15 mouse cellular contexts compared by ENCODE assay signal in genomic region chr11:74839860-74840715, GRCm38 (mm10). TPM values are rescaled to one million over a fixed set of nuclear protein-coding genes. Genes with fewer than 3 reads are reported as not detected.
DNase-seq lines count a peak whose midpoint lies in the region; ATAC-seq lines count a peak whose summit lies in the region.
"Had no signal": no experiment of that assay in that cellular context is flagged by ENCODE, and none has a peak within 500 bp of the region (broad histone marks: within the 10 kb centered on the region; RNA-seq: fewer than 3 reads in every experiment).

No protein-coding gene starts in this region.

- H3K9ac ChIP-seq in midbrain, embryonic 11.5 days (ENCODE audit: low read length): no peak overlapping the region
- H3K9ac ChIP-seq in midbrain, embryonic 13.5 days (replicated peaks): no peak overlapping the region
- H3K9ac ChIP-seq: embryonic facial prominence, embryonic 15.5 days; limb, embryonic 13.5 days; neural tube, embryonic 13.5 days had no signal

- H3K4me3 ChIP-seq in midbrain, embryonic 11.5 days (ENCODE audit: low read depth, low read length): no peak overlapping the region
- H3K4me3 ChIP-seq in midbrain, embryonic 13.5 days (replicated peaks): no peak overlapping the region
- H3K4me3 ChIP-seq: embryonic facial prominence, embryonic 15.5 days; limb, embryonic 13.5 days; neural tube, embryonic 13.5 days had no signal

- 92% methylated on average over 19 of the region's 19 CpGs for WGBS in midbrain, embryonic 11.5 days
- 93% methylated on average over 19 of the region's 19 CpGs for WGBS in midbrain, embryonic 13.5 days

- H3K4me2 ChIP-seq in midbrain, embryonic 11.5 days: no peak overlapping the region
- no peak overlapping the region for H3K4me2 ChIP-seq in midbrain, embryonic 13.5 days (replicated peaks)

- H3K36me3 ChIP-seq in midbrain, embryonic 11.5 days (ENCODE audit: control insufficient read depth, insufficient read depth, low read length): peaks cover 4% of the 10 kb centered on the region; the same call in 1 of the 2 replicates
- peaks cover 55% of the 10 kb centered on the region for H3K36me3 ChIP-seq in midbrain, embryonic 13.5 days

- H3K4me1 ChIP-seq in midbrain, embryonic 11.5 days (ENCODE audit: control insufficient read depth, insufficient read depth, low read length): peaks cover 15% of the 10 kb centered on the region
- peaks cover 36% of the 10 kb centered on the region for H3K4me1 ChIP-seq in midbrain, embryonic 13.5 days (replicated peaks)

- peak; percentile 92 for DNase-seq in heart, adult 11 months
- no peak for DNase-seq in heart, postnatal 4 days
- peak; percentile 15 for DNase-seq in kidney, postnatal 10 days
- DNase-seq in kidney, adult 11 months: no peak
- peak; percentile 1 for DNase-seq in adrenal gland, postnatal 25 days
- peak; percentile 23 for DNase-seq in induced T-regulatory cell, adult 2 months (ENCODE audit: low read depth)
- no peak for DNase-seq in midbrain, embryonic 11.5 days (ENCODE audit: low spot score, missing footprints)
- DNase-seq: lung, postnatal 10 days; spleen, adult 18-20 months had no signal

- no peaks in the 10 kb centered on the region for H3K9me3 ChIP-seq in midbrain, embryonic 11.5 days (ENCODE audit: control insufficient read depth, low read length)
- H3K9me3 ChIP-seq in midbrain, embryonic 13.5 days: no peaks in the 10 kb centered on the region
- H3K9me3 ChIP-seq: embryonic facial prominence, embryonic 15.5 days; limb, embryonic 13.5 days; neural tube, embryonic 13.5 days had no signal

- no peak overlapping the region for H3K27ac ChIP-seq in midbrain, embryonic 11.5 days (ENCODE audit: low read depth, low read length)
- H3K27ac ChIP-seq in midbrain, embryonic 13.5 days: no peak overlapping the region
- H3K27ac ChIP-seq: limb, embryonic 13.5 days had no signal

- no peaks in the 10 kb centered on the region for H3K27me3 ChIP-seq in midbrain, embryonic 11.5 days (ENCODE audit: control insufficient read depth, insufficient read depth, low read length)
- H3K27me3 ChIP-seq in midbrain, embryonic 13.5 days: 0 out of 2 replicates have a peak, but pooled peaks cover 3% of the 10 kb centered on the region
- H3K27me3 ChIP-seq: embryonic facial prominence, embryonic 15.5 days; limb, embryonic 13.5 days; neural tube, embryonic 13.5 days had no signal

- ATAC-seq in midbrain, embryonic 11.5 days (ENCODE audit: low FRiP score): no peak
- ATAC-seq in midbrain, embryonic 13.5 days: no peak
- ATAC-seq: activated CD4-positive, CD25-positive, alpha-beta regulatory T cell, adult 4 months; forebrain, embryonic 14.5 days had no signal

RNA-seq across cellular contexts. Expression of gene Mnt, which starts 9.4 kb away (rescaled TPM):
- 10 to 100 TPM; 14.8 to 15.7 TPM for total RNA-seq in heart, postnatal 4 days (2021)
- 35.5 and 37.7 TPM in 2 replicates for total RNA-seq in adrenal gland, postnatal 25 days (2021)
- 3.7 and 4.5 TPM in 2 replicates for polyA plus RNA-seq in midbrain, embryonic 11.5 days (2014; fragmentation: Nextera tagmentation; extraction: Ambion mirVana)
- polyA plus RNA-seq in midbrain, embryonic 13.5 days (2015; fragmentation: Nextera tagmentation; extraction: Ambion mirVana): 8.4 and 9.1 TPM in 2 replicates

RNA-seq across cellular contexts. Expression of gene Sgsm2, which starts 56.8 kb away (rescaled TPM):
- total RNA-seq in heart, postnatal 4 days (2021): 10 to 100 TPM; 14.6 to 14.9 TPM
- total RNA-seq in adrenal gland, postnatal 25 days (2021): 26.0 and 34.7 TPM in 2 replicates
- 5.8 and 6.8 TPM in 2 replicates for polyA plus RNA-seq in midbrain, embryonic 11.5 days (2014; fragmentation: Nextera tagmentation; extraction: Ambion mirVana)
- 18.8 and 20.8 TPM in 2 replicates for polyA plus RNA-seq in midbrain, embryonic 13.5 days (2015; fragmentation: Nextera tagmentation; extraction: Ambion mirVana)

RNA-seq across cellular contexts. Expression of gene Tsr1, which starts 57.8 kb away (rescaled TPM):
- total RNA-seq in heart, postnatal 4 days (2021): 10 to 100 TPM; 20.0 to 22.6 TPM
- total RNA-seq in adrenal gland, postnatal 25 days (2021): 32.6 and 40.9 TPM in 2 replicates
- polyA plus RNA-seq in midbrain, embryonic 11.5 days (2014; fragmentation: Nextera tagmentation; extraction: Ambion mirVana): 48.9 and 51.3 TPM in 2 replicates
- polyA plus RNA-seq in midbrain, embryonic 13.5 days (2015; fragmentation: Nextera tagmentation; extraction: Ambion mirVana): 28.1 and 32.1 TPM in 2 replicates

Comparison
In these comparisons a context has a peak if more than half of its experiments do, and no peak if none do; other contexts are left out.
1. DNase-seq: peak in heart, adult 11 months (single experiment), kidney, postnatal 10 days (single experiment), adrenal gland, postnatal 25 days (single experiment) and induced T-regulatory cell, adult 2 months (single experiment); none in heart, postnatal 4 days (single experiment), kidney, adult 11 months (single experiment) and midbrain, embryonic 11.5 days (single experiment).